Mouse (Mus musculus): ENCODE results near the gene Rptor.

- TF ChIP-seq CTCF (IDR thresholded peaks at IDR 0.05; ENCODE audit: borderline replicate concordance, extremely low read depth, insufficient read depth, insufficient read length) (no peak), POLR2A (IDR thresholded peaks at IDR 0.05; ENCODE audit: borderline replicate concordance, extremely low read depth, insufficient read depth, insufficient read length, poor library complexity, severe bottlenecking) (no peak)
These were observed 170.2 kb downstream of the Rptor start for GRCm38 (mm10) chr11:119772896-119773295.
